Mouse (Mus musculus) myocyte (in vitro differentiated cells): ENCODE results near the gene Gli3.

Experiments used
- CEBPB ChIP-seq: IDR thresholded peaks from 2 replicates; pipeline ENCODE4 v1.6.1; 2011; ENCODE audit warnings: mild to moderate bottlenecking, moderate library complexity; ENCODE audit not compliant: poor library complexity, insufficient read depth, severe bottlenecking
- E2F4 ChIP-seq: IDR thresholded peaks from one replicate; pipeline ENCODE4 v1.6.1; 2011; ENCODE audit warnings: mild to moderate bottlenecking, control low read depth, moderate library complexity; ENCODE audit not compliant: insufficient read depth
- MAX ChIP-seq: IDR thresholded peaks from one replicate; pipeline ENCODE4 v1.6.1; 2011; ENCODE audit warnings: low read depth, mild to moderate bottlenecking, control low read depth
- MYOD1 ChIP-seq, 3 experiments: IDR thresholded peaks; one replicate each; pipeline ENCODE4 v1.6.1; 2011; ENCODE audit warnings: control low read depth in 2 of 3, low read depth in 2 of 3, mild to moderate bottlenecking in 2 of 3, moderate library complexity in 1 of 3; ENCODE audit not compliant: insufficient read length in 2 of 3, control insufficient read depth in 1 of 3
- POLR2A ChIP-seq: IDR thresholded peaks from one replicate; pipeline ENCODE4 v1.6.1; 2011; ENCODE audit warnings: low read depth, mild to moderate bottlenecking, control low read depth, moderate library complexity; ENCODE audit not compliant: insufficient read length
- REST ChIP-seq: IDR thresholded peaks from one replicate; pipeline ENCODE4 v1.6.1; 2011; ENCODE audit warnings: mild to moderate bottlenecking, control low read depth, moderate library complexity; ENCODE audit not compliant: insufficient read depth, insufficient read length
- TCF12 ChIP-seq: IDR thresholded peaks from one replicate; pipeline ENCODE4 v1.6.1; 2011; ENCODE audit warnings: mild to moderate bottlenecking, control low read depth; ENCODE audit not compliant: poor library complexity, insufficient read depth, severe bottlenecking
- USF1 ChIP-seq: IDR thresholded peaks from one replicate; pipeline ENCODE4 v1.6.1; 2011; ENCODE audit warnings: low read depth, mild to moderate bottlenecking, control low read depth, moderate library complexity

- TF ChIP-seq MYOD1 (IDR thresholded peaks at IDR 0.05; ENCODE audit: control insufficient read depth in 1 of 3, insufficient read length in 2 of 3, low read depth in 2 of 3) (no peak), POLR2A (no peak), MAX (no peak), USF1 (no peak), CEBPB (no peak), TCF12 (no peak), E2F4 (no peak), REST (no peak)
Measured at GRCm38 (mm10) chr13:15590326-15590933, 127.4 kb downstream of the Gli3 start.
